Mouse (Mus musculus) embryonic fibroblast, embryonic 13.5 days (primary cell): Measurements from ENCODE around the gene Pard3.

Experiments used
- CTCF ChIP-seq: IDR thresholded peaks from 2 replicates; pipeline ENCODE4 v1.5.1; 2011; ENCODE audit warnings: mild to moderate bottlenecking, control low read depth, low read length, moderate library complexity, borderline replicate concordance; ENCODE audit not compliant: insufficient read depth
- POLR2A ChIP-seq: IDR thresholded peaks from 2 replicates; pipeline ENCODE4 v1.6.1; 2011; ENCODE audit warnings: low read depth, mild to moderate bottlenecking, control low read depth, low read length, moderate library complexity

DNA sequence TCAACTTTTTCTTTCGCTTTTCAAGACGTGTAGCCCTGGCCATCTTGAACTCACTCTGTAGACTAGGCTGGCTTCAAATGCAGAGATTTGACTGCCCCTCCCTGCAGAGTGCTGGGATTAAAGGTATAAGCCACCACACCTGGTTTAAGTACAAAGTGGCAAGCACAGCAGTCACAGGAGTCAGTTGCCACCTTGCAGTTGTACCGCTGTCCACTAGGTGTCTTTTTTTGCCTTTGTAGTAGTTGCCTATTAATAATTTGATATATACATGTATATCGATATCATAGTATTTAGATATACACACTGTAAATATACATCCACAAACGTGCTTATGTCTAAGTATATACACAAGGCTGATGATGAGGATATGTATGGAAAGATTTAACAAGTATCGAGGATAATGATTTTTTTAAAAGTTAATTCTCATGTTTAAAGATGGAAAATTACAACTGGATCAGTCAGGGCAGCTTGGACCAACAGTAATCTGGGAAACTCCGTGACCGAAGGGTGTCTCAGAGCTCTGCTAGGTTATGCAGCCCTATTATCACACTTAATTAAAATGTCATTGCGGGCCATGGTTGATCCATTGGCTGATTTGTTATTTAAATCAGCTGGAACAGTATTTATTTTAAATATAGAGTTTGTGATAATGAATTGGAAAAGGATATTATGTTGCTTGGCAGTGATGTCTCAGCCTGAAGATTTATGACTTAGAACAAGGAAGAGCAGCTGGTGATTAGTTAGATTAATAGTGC lies 220.9 kb downstream of the Pard3 start:
- TF ChIP-seq CTCF (no peak), POLR2A (no peak)
